Mouse (Mus musculus) cerebellum, adult 9-10 months (tissue): ENCODE results near the gene Ift172.

Source experiments
- DNase-seq: peaks from one replicate; pipeline ENCODE4 v3.0.0; 2022

Ift172 gene

DNA sequence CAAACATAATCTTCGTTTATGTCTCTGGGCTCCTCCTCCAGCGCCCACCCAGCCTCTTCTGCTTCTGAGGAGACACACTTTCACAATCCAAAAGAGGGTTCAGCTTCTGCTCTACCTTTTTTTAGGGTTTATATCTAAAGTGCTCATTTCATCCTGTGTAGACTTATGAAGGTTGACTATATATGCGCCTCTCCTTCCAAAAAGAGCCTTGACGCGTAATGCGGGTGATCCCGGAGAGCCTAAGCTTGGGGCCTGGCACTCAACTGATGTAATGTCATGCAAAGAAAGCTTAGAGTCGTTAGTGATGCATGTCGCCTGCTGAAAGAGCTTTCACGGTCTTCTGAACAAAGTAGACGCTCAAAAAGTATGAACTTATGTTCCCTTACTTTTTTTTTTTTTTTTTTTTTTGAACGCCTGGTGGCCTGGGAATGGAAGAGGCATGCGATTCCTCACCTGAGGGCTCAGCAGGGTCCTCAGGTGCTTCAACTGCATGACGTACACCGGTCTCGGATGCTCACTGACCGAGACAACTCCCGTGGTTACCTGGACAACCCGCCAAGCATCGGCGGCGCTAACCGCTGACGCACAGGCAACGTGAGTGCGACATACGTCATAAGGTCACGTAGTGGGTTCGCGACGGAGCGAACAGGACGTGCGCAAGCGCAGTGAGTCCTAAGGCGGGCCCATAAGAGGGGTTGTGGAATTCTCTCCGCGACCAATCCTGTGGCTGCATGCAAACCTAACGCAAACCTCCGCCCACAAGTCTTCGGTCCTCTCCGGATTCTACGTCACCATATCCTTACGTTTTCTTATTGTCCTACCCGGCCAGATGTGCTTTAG is at the start of gene Ift172:
TSS of gene Ift172 (minus strand) at position 596 of the 840 bp plus-strand sequence.
- peak; percentile 97 for DNase-seq

DNA sequence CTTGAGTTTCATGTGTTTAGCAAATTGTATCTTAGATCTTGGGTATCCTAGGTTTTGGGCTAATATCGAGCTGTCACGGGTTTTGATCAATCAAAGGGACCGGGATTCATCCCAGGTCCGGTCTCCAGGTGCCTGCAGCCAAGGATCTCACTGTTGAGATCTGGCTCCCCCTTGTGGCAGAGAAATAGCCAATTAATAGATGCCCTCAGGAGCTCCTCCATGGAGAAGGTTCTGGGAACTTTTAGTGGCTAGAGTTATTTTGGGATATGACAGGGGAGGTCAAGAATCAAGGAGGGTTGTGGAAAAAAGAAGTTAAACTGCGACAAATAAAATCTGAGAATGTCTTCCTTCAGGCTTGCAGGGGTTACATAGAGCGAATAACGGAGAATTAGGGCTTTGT is 37.3 kb upstream of the Ift172 start:
- DNase-seq: peak; percentile 68

DNA sequence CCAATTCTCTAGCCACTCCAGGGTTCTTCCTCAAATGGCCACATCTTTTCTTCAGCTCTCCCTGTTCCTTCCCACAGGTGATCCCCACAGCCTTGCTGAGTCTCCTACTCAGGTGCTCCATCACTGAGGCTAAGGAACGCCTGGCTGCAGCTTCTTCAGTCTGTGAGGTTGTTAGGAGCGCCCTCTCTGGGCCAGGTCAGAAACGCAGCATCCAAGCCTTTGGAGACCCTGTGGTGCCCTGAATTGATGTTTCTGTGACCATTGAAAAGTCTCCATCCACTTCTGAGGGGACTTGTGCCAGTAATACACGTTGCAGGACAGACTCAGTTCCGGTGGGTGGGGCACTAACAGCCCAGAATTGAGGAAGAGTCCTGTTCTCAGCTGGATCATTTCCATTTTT is 35.9 kb upstream of the Ift172 start:
- no peak for DNase-seq

DNA sequence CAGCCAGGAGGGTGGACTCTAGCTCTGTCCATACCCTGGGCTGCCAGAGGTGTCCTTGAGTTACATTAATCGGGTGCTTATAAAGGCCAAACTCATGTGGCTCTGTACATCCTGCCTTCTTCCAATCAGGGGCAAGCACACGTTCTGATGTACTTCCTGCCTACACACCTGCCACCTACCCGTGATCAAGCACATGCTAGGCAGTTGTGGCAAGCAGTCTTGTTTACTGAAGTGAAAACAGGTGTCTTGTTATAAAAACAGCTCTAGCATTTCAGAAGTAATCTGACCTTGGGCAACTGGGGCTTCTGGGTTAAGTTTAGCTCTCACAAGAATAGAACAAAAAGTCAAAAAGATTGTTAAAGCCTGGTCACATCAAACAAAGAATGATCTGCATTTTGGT is 33.2 kb upstream of the Ift172 start:
- DNase-seq: no peak

DNA sequence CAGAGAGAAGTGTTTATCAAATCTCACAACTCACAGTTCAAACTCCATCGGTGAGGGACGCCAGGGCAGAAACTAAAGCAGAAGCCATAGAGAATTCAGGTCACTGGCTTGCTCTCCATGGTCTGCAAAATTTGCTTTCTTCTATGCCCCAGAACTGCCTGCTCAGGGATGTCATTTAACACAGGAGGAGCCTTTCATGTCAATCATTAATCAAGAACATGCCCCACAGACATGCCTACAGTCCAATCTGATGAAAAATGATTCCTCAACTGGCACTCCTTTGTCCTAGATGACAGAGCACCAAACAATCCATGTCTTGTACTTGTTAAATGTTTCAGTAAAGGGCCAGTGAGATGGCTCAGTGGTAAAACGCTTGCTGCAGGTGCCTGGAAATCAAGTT is 31.9 kb upstream of the Ift172 start:
- no peak for DNase-seq

DNA sequence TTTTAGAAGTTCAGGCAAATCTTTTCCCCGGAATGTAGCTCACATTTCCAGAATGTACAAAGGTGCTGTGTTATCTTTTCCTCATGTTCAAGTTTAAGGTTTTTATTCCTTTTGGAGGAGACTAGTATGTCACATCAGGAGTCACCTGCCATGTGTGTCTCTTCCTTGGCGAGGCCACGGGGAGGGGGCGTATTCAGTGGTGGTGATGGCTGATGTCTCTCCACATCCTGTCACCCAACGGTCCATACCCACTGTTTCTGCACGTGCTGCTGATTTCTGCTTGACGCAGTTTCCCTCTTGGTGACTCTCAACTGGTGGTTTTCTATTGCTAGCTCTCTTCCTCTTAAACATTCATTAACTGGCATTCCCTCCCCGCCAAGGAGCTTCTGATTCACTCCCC is 21.9 kb upstream of the Ift172 start:
- DNase-seq: no peak

DNA sequence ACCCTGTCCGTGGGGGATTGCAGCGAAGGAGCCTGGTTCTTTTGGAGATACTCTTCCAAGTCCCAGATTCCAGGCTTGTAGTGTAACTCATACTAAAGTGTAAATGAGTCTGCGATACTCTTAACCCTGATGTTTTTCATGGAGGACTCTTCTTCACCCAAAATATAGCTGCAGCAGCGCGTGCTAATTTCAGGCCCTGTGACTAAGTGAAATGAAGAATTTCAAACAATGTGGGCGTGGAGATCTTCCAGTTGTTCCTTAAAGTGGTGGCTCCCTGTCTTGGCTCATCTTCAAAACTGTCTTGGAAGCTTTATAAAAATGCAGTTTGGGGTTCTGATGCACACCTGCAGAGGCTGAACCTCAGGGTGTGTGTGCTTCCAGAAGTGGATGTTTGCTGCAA is 12.2 kb upstream of the Ift172 start:
- no peak for DNase-seq

DNA sequence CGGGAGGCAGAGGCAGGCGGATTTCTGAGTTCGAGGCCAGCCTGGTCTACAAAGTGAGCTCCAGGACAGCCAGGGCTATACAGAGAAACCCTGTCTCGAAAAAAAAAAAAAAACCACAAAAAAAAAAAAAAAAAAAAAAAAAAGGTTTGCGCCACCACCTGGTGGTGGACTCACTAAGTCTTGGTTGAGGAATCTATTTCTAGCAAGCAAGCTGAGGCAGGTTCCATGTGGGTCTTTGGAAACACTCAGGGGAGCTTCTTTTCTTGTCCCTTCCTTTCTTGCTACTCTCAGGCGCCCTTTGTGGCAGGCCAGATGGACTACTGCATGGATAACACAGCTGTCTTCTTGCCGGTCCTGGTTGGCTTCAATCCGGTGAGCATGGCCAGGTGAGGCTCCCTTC is 10.9 kb upstream of the Ift172 start:
- DNase-seq: no peak

DNA sequence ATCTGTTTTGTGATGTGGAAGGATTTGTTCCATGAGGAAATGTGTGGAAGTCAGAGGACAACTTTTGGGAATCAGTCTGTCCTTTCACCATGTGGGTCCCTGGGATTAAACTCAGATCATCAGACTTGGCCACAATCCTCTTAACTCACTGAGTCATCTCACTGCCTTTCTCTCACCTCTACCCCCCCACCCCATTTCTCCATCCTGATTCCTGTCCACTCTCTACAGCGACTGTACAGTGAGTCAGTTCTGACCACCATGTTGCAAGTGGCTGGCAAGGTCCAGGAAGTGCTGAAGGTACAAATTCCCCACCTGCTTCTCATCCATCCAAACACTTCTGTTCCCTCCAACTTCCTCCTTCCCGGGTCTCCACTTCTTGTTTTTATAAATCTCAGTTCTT is 7.6 kb upstream of the Ift172 start:
- no peak for DNase-seq

DNA sequence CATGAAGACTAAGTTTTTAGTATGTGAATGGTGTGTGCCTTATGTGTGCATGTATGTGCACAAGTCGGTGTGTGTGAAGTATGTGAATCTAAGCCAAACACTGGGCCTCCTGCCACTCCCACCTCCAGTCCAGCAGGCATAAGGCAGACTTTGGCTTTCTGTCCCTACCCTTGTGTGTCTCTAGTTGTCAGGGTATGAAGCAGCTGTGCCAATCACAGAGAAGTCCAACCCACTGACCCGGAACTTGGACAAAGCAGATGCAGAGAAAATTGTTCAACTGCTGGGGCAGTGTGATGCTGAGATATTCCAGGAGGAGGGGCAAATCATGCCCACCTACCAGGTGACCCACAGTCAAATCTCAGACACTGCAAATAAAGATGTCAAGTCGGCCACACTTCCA is 7.1 kb upstream of the Ift172 start:
- DNase-seq: no peak

DNA sequence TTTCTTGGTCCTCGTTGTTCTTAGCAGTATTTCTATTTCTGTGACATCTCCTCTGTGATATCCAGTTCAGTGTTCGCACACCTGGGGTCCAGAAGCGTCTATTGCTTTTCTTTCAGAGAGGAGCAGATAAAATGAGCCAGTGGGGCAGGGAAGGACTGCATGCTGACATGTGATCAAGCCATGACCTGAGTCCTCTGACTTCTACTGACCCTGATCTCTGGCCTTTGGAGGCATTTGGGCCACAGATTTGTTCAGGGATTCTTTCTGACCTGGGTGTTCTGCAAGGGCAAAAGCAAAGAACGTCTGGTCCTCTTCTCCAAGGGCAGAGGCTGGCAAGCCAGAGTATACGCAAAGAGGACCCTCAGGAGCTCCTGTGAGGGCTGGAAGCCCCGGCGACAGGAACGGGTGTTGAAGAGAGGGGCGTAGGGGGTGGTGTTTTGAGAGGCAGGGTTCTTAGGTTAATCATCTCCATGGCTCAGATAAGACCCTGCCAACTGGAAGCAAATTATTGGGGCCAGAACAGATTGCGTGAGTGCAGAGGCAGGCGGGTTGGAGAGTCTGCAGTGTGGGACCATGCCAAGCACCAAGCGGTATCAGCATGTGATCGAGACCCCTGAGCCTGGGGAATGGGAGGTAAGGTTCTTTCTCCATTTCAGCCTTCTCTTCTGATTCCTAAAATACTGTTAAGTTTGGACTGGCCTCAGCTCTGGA is 6.3 kb upstream of the Ift172 start, which contains the start of gene Gckr:
TSS of gene Gckr (plus strand) at position 397 of the 711 bp plus-strand sequence.
- DNase-seq: no peak

DNA sequence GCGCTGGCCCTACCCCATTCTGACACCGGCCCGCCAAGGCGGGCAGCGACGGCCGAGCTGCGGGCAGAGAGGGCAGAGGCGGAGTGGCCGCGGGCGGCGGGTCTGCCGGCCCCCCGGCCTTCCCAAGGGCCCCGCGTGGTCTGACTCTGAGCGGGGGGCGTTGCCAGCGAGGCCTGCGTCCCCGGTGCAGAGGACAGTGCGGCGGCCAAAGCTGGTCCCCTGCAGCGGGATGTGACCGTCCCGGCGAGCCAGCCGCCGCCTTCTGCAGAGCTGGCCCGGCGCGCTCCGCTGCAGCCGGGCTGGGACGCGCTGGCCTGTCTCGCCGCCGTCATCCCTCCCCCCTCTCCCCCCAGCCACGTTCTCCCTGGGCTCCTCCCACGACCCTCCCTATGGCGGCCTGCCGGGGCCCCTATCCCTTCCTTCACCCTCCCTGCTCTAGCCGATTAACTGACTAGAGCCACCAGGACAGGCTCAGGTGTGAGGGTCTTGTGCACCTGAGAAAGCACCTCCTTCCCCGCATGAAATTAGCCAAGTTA is 4.8 kb upstream of the Ift172 start, which contains the start of gene Fndc4:
TSS of gene Fndc4 (minus strand) at position 475 of the 536 bp plus-strand sequence.
- DNase-seq: peak; percentile 73

DNA sequence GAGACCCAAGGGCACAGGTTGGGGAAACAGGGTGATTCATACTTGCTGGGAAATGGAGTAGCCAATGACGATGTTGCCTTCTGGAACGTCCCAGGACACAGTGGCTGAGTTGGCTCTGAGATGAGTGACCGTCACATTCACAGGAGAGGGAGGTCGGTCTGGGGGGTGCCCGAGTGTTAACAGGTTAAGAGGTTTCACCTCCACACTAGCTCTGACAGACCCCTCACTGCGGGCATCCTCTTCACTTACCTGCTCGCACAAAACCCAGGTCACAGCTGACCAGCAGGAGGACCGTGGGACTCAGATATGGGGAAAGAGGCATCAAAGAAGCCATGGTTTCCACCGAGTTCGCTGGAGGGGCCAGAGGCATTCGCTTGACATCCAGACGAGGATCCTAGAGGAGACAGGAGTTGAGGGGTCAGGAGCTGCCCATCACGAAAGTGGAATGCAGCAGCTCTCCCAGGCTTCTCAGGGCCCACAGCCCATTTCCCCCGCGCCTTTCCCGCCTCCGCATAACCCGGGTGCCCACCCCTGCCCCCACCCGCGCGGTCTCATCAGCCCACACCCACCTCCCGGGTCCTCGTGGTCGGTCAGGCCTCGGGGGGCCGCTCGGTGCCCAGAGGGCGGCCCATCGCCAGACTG is 4.2 kb upstream of the Ift172 start:
- peak; percentile 44 for DNase-seq

DNA sequence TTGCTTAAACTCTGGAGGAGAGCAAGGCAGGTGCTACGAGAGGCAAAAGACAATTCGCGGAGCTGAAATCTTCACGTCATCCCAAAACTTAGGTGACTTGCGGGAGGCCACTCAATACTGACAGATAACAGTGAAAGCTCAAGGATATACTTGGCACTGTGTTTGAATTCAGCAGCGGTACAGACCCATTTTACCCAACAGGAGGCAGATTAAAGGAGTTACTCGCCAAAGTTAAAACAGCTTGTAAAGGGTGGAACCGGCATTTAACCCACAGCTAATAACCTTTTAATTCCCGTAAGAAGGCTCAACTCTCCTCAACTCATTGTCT is 409 bp upstream of the Ift172 start:
- DNase-seq: no peak

DNA sequence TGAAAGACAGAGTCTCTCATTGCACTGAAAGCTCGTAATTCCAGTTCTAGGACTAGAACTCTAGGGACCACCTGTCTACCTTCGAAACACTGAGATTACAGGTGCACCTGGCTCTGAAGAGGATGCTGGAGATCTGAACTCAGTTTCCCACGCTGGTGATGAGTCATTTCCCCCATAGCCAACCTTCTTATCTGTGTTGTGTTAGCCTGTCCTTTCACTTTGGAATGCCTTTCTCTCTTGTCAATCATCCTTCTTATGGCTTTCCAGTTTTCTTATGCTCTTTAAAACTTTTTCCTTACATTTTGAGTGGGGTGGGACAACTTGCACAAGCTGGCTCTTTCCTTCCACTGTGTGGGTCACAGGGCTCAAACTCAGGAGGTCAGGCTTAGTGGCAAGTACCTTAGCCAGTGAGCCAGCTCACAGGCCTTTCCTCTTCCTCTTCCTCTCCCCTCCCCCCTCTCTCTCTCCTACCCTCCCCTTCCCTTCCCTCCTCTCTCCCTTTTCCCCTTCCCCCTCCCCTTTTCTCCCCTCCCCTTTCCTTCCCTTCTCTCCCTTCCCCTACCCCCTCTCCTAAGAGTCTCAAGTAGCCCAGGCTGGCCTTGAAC is 1.2 kb downstream of the Ift172 start:
- DNase-seq: no peak

DNA sequence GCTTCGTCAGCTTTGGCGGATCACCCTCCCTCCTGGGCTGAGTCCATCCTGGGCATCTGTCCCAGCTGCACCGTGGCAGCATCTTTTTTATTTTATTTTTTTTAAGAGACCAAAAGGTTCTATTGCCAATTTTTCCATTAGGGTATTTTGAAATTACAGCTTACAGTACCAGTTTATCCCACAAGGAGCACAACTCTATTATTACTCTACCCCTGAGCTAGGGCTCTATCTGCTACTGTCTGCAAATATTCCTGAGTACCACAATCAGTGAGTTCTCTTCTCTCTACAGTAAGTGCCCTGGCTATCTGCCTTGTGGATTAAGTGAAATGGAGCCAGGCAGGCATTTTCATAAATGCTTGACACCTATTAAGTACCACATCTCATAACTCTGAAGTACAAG is 2.3 kb downstream of the Ift172 start:
- no peak for DNase-seq

DNA sequence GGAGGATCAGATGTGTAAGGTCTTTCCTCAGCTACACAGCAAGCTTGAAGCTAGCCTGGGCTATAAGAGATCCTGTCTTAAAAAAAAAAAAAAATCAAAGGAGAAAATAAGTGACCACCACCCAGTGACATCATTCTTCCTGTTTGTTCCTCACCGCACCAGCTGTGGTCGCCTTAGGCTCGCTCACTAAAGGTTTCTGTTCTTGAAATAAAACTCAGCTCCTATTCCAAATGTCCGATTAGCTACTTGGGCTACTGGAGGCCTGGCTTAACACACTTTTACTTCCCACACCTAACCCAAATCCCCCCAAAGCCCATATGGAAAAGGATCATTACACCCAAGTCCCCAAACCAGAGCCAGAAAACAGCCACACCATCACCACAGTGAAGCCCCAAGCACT is 2.7 kb downstream of the Ift172 start:
- no peak for DNase-seq

DNA sequence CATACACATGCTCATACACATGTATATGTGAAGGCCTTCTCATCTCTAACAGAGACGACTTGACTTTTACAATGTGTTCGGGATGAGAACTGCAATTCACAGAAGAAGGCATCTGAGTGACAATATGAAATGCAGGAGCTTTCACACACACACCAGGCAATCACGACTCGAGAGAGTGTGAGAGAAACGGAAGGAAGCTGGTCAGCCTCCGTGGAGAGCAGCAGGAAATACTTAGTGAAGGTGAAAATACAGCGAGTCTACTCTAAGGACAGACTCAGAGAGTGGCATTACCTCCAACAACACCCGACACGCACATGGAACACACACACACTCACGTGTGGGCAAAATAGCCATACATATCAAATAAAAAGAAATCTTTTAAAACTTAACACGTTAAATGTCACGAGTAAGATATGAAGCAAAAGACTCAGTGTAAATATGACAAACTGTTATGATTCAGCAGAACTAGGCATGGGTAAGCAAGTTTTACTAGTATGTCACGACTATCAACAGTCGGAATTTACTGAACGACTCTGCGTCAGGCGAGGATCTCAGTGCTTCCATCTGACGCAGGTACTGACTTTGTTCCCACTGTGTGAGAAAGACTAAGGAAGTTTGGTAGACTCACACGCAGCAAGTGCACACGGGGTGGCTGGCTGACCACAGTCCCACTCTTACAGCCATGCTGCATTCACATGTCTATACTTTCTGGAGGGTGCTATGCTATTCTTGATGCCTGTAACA is 11.5 kb downstream of the Ift172 start:
- no peak for DNase-seq

DNA sequence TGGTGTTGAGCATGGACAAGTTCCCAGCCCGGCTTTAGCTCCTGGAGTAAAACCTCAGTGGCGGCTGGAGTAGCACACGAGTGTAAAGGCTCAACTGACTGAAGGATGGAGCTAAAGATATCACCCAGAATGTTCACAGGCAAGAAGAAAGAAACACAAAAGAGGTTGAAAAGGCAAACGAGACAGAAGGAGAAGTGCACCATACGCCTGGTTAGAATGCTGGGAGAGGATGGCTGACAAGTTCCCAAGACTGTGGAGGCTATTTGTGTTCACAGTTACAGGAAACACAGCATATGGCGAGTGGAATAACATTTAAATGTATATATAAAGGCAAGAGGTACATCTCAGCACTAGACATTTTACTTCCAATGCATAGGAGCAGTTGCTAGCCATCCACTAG is 17.9 kb downstream of the Ift172 start:
- no peak for DNase-seq

DNA sequence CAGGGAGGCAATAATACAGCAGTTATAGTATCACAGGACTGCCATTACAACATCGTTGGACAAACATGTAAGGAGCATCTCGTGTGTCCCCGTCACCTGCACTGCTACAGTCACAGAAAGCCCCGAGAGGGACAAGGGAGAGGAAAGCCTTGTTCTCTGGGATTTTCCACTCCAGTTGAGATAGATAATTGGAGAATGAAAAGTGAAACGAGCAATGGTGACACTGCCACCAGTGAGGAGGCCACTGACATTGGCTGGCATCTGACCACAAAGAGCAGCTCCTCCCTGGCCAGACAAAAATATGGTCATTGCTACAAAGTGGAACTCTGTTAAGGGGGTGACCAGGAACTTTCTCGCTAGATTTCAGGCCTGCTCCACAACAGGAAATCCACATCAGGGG is 23.2 kb downstream of the Ift172 start:
- no peak for DNase-seq

DNA sequence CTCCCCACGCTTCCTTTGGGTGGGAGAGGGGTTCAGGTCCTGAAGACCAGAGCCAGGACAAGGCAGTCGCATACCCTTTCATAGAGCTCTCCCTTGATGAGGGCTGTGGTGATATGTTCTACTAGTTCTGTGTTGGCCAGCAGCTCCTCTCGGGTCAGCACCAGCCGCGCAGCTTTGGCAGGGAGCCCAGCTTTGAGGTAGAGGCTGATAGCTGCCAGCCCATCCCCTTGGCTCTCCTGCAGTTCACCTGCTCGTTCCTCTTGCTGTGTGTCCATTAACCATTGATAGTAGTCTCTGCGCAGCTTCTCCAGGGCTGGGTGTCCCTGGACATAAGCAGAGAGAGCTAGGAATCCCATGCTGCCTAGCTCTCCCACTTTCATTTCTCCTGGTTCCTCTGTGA is 24.8 kb downstream of the Ift172 start:
- DNase-seq: peak; percentile 31

DNA sequence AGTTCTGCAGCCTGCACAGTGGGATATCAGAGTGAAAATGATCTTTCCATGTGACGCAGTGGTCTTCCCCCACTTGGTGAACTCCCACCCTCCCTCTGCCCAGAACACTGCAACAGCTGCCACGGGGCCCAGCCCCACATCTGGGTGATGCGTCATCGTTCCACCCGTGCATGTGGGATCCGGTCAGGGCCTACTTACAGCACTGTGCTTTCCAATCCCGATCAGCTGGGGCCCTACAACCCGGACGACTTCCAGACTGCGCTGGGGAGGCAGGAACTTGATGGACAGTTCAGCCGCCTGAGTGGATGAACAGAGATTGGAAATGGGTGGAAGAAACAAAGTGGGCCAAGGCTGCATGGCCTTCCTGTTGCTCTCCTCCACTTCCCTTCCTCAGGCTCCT is 33.3 kb downstream of the Ift172 start:
- no peak for DNase-seq

DNA sequence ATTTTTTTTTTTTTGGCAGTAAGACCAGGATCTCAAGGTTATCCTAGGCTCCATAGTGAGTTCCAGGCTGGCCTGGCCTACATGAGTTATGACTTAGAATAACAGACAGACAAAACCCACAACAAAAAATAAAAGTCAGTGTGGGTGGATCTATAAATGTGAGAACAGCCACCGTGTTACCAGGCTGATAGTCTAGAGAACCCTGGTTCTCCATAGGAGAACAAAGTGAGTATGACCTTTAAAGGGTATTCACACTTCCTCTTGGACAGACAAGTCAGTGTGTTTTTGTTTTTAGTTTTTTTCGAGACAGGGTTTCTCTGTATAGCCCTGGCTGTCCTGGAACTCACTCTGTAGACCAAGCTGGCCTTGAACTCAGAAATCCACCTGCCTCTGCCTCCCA is 34.9 kb downstream of the Ift172 start:
- no peak for DNase-seq
